Mouse (Mus musculus): ENCODE measurements around the gene Nckap5. TPM values are rescaled to one million over a fixed set of nuclear protein-coding genes. Genes with fewer than 3 reads are reported as not detected.
"Not testable (repeated sequence)": the region's sequence is repeated elsewhere in the genome, so short reads cannot be mapped to it uniquely, and the experiment has no call there.

Nckap5 gene
- total RNA-seq, 2 experiments from 2014 or later: 5.6 to 7.2 TPM

DNA sequence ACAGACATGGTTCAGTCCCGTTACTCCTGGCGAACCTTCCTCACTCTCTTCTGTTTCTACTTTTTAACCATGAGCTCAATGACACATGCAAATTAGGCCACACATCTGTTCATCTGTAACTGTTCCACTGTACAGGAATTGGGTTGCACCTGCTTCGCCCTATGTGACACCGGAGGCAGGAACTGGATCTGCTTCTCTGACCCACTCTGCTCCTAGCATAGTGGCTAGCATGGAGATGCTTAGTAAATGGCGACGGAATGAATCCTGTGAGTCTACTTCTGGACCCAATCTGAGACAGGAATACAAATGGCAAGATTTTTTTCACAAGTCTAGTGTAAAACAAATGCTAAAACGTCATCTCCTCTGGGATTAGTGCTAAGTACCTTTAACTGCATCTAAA, 663.1 kb downstream of the Nckap5 start:
- DNase-seq (ENCODE audit: low spot score in 2 of 2): peak in 1 of 2 experiments; percentile 4
- intact Hi-C loops (cut with DNase I): no loop called here

DNA sequence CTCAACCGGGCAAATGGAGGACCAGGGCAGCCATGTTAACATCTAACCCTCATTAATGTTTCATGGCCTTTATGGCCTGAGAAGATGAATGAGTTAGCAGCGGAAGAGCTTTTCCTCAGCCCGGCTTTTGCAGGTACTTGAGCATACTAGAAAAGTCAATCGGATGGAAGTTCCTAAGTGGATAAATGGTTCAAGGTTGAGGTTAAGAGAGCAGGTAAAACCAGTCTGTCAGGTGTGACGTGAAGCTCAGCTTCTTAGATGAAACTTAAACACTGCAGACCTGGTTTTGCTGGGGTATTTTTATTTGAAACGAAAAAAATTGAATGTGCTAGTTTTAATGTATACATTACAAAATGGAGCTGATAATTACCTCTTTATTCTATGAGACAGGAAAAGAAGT, 671.3 kb downstream of the Nckap5 start:
- intact Hi-C loops (cut with DNase I): no loop called here
- DNase-seq (ENCODE audit: low spot score in 2 of 2): no peak

DNA sequence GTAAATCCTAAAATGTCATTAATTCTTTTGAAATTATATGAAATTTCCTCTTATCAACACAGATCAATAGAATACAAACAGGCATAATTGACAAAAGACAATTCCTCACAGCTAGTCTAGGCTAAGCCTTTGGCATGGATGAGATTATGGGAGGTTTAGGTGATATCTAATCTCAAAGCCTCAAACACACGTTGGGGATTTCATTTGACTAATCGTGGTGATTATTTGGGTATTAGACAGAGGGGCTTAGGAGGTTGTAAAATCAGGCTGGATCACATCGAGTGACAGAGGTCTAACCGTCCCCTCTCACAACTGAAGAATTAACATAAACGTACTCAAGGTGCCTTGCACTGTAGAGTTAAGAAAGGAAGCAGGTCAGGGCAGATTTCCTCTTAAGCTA, 674.8 kb downstream of the Nckap5 start:
- no peak for DNase-seq (ENCODE audit: low spot score in 2 of 2)
- intact Hi-C loops (cut with DNase I): no loop called here

DNA sequence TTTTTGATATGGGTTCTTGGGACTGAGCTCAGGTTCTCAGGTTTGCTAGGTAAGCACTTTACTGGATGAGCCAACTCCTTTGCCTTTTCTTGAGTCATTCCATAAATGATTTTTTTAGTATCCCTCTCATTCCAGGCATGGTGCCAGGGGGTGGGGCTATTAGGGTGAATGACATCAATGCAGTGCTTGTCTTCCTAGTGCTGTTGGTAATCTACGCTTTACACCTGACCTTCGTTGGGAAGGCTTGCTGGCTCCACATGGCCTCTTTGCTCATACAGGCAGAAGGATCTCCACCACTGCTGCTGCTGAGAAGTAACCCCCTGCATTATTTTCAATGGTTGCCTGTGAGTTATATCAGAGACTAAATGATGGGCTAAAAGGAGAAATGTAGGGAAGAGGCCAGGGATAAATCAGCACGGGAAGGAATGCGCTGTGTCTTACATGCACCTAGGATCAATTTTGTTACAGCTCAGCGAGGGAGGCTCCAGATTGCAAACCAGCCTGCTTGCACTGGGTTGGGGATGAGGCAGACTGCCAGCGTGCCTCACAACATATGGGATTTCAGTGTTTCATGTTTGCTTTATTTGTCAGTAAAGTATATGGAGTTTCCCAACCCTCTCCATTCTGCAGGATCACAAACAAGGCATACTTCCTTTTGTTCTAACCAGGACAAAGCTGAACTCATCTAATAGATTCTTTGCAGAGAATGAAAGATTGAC, 676.9 kb downstream of the Nckap5 start:
- intact Hi-C loops (cut with DNase I): no loop called here
- DNase-seq (ENCODE audit: low spot score in 2 of 2): peak; percentile 65 to 86

DNA sequence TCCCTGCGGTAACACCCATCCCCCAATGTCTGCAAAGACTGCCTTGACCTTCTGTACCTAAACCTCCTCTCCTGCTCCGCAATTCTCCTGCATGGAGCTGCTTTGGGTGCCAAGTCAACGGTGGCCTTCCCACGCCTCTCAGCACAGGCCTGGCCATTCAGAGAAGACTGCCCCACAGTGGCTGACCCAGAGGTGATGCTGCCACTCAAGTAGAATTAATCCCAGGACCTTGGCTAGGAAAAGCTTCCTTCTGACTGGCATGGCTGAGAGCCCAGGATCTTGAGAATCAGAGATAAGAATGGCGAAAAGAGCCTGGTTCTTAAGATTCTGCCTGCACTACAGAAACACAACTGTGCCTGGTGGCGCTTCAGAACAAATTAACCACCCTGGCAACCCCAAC, 678.4 kb downstream of the Nckap5 start:
- intact Hi-C loops (cut with DNase I): no loop called here
- peak in 1 of 2 experiments; percentile 34 for DNase-seq (ENCODE audit: low spot score in 2 of 2)

DNA sequence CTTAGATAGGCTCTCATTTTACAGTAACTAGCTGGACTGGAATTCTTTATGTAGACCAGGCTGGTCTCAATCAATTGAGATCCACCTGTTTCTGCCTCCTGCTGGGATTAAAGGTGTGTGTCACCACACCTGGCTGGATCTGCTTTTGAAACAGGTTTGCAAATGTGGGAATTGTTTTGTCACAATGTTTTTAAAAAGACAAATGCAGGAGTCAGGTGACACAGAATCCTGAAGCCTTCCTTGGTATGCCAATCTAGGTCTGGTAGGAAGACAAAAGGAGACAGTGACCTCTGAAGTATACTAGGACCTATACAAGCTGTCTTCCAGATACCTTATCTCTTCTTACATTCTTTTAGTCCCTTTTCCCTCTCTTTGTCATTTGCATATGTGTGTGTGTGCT, 680.6 kb downstream of the Nckap5 start:
- DNase-seq (ENCODE audit: low spot score in 2 of 2): no peak

DNA sequence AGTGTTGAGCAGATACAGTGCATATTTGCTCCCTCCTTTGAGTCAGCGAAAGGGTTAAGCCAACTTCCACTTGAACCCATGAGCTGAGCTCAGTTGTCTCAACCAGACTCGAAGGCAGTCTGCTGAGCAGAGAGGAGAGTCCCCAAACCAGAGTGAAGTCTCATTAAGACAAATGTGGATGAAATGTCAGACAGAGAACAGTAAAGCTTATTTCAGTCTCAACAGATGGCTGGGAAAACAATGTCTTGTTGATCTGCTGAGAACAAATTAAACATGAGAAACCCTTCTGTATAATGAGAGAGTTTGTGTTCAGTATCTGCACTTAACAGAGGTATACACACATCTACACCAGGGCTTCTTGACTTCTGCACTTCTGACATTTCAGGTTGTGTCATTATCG, 694.9 kb downstream of the Nckap5 start:
- DNase-seq (ENCODE audit: low spot score in 2 of 2): peak in 1 of 2 experiments; percentile 11
- intact Hi-C loops (cut with DNase I): no loop called here

More for the DNA sequence above, 680.6 kb downstream of the Nckap5 start:
- intact Hi-C loops (cut with DNase I): no loop called here

DNA sequence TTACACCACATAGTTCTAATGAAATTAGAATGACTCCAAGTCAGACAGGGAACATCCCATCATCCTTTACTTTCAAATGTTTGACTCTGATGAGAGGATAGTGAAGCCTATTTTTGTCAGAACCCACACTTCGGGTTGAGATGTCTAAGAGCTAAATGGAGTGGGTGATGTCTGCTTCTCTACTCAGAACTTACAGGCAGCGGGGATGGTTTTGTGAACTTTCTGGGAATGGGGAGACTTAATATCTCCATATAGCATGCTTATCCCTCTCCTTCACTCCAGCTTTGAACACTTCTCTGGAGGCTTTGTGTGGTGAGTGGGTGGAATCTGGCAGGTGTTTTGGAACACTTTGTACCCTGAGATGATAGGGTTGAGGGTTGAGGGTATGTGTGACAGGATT, 698.3 kb downstream of the Nckap5 start:
- intact Hi-C loops (cut with DNase I): no loop called here
- peak in 1 of 2 experiments; percentile 13 for DNase-seq (ENCODE audit: low spot score in 2 of 2)

DNA sequence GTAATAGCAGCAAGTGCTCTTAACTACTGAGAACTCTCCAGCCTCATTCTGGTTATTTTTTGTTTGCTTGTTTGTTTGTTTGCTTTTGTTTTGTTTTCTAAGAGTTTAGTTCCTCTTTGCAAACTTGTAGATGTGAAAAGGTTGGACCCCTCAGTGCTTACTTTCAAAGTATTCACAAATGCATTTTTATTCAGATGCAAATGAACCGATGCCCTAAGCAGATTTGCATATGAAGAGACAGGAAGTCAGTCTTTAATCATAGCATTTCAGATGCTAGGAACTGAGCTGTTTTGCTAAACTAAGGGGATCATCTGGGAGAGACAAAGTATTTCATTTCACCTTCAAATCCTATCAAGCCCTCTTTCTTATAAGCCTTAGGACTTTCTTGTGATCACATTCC, 701.5 kb downstream of the Nckap5 start:
- intact Hi-C loops (cut with DNase I): no loop called here
- DNase-seq (ENCODE audit: low spot score in 2 of 2): no peak

DNA sequence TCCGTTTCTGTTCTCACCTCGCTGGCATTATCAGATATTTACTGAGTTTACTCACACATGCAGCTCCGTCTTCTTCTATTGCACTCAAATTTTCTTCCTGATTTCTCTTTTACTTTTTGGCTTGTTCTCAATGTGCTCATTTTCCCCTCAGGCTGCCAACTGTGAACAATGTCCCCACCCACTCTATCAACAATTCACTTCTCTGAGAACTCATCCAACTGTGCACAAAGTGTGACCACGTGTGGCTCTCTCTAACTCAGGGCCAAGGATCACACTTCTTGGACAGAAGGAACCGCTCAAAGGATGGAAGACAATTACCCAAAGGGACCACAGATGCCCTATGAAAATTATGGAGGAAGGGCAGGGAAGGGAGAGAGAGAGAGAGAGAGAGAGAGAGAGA, 707.5 kb downstream of the Nckap5 start:
- DNase-seq (ENCODE audit: low spot score in 2 of 2): no peak
- intact Hi-C loops (cut with DNase I): no loop called here

DNA sequence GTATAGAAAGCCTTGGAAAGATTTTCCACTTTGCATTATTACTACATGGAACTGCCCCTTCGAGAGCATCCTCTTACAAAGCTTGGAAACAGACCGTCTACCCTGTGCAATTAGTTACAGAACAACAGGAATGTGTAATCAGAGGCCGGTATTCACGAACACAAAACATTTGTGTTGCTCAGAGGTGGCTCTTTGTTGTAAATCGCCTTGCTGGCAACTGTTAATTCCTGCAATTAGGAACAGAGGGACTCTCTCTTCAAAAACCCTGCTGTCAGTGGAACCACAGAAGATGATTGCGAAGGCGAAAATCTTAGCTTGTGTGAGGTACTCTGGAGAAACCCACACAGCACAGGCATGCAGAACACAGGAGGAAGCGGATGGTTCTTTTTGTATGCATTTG, 710.1 kb downstream of the Nckap5 start:
- DNase-seq (ENCODE audit: low spot score in 2 of 2): no peak
- intact Hi-C loops (cut with DNase I): no loop called here

DNA sequence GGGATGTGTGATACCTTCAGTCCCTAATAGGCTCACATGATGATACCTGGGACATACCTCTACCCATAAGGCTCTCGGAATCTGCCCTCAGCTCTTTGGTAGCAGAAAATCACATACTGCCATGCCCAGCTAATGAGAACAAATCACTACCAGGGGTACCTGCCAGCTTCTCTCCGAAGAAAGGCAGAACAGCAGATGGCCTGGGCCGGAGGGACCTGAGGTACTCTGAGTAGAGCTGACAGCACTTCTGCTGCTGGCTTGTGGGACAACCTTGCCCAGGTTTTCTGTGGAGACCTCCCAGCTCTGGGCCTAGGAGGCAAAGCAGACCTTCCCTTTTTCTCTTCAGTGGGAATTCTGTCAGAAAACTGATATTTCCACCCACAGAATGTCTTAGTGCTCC, 714.6 kb downstream of the Nckap5 start:
- intact Hi-C loops (cut with DNase I): no loop called here
- DNase-seq (ENCODE audit: low spot score in 2 of 2): no peak

DNA sequence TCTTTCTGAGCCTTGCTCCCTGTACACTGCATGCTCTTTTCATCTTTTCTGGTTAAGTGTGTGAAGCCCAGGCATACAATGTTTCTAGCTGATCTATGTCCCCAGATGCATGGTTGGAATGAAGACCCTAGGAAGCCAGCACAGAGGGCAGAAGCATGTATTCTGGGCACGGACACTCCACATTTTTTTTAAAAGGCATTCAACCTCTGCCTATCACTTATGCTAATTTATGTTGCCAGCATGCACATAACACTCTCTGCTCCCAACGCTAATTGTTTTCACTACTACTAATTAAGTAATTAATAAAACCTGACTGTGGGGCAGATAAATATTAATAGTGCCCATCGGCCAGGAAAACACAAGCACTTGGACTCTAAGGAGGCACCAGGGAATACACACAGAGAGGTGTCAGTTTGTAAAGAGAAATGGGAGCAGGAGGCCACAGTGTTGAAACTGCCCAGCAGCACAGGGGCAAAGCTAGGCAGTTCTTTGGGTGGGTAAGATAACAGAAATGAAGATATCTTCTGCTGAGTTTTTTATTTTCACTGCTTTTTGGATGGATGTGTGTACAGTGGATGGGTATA, 724.8 kb downstream of the Nckap5 start:
- intact Hi-C loops (cut with DNase I): no loop called here
- no peak for DNase-seq (ENCODE audit: low spot score in 2 of 2)

DNA sequence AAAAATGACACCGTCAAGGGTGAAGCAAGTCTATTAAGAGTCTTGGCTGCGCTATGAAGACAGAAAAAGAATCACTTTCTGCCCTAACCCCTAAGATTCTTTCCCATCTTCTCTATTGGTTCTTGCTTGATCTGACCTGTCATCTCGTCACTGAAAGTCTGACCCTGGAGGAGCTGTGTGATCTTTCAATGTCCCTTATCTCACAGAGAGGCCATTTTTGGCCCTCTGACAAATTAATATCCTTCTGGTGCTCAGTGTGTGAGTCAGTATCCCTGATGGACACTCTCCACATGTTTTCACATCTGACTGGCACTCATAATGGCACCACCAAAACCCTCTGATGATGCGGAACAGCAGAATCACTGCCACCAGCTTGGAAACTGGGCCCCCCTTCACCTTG, 736.3 kb downstream of the Nckap5 start:
- no peak for DNase-seq (ENCODE audit: low spot score in 2 of 2)
- intact Hi-C loops (cut with DNase I): no loop called here

DNA sequence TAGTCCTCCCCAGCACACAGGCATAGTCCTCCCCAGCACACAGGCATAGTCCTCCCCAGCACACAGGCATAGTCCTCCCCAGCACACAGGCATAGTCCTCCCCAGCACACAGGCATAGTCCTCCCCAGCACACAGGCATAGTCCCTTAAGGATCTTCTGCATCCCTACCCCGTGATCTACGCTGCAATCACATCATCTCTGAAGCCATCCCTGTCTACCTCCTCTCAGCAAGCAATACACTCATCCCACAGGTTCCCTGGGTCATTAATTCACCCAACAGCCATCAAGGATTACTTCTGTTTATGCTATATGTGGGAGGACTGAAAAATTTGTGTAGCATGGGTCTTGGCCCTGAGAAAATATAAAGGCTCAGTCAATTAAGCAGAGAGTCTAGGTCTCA, 738.6 kb downstream of the Nckap5 start:
- intact Hi-C loops (cut with DNase I); DNase-seq (ENCODE audit: low spot score in 2 of 2): not testable (repeated sequence)

DNA sequence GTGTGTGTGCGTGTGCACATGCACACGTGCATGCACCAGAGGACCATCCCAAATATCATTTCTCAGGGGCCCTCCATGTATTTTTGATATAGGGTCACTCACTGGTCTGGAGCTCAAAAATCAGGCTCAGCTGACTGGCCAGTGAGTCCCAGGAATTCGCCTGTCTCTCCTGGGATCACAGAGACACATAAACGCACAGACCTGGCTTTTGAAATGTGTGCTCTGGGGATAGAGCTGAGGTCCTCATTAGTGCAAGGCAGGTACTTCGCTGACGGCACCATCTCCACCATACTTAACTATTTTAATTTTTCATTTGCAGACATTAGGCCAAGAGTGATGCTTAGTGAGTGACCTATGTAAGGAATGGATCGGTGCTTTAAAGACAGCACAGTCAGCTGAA, 743.4 kb downstream of the Nckap5 start:
- intact Hi-C loops (cut with DNase I): no loop called here
- DNase-seq (ENCODE audit: low spot score in 2 of 2): no peak

DNA sequence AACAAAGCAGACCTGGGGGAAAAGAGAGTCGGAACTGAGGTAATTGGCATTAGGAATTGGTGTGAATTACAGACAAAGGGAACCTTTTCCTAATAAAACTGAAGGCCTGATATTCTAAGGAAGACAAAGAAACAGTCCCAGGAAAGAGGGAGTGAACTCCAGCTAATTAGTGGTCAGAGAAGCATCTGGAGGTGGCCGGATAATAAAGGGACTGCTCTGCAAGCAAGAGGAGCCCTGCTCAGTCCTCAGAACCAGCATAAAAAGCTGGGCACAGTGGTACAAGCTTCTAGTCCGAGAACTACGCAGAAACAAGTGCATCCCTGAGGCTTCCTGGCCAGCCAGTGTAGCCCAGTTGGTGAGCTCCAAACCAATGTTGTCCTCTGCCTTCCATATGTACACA, 754.3 kb downstream of the Nckap5 start:
- intact Hi-C loops (cut with DNase I): no loop called here
- DNase-seq (ENCODE audit: low spot score in 2 of 2): no peak

DNA sequence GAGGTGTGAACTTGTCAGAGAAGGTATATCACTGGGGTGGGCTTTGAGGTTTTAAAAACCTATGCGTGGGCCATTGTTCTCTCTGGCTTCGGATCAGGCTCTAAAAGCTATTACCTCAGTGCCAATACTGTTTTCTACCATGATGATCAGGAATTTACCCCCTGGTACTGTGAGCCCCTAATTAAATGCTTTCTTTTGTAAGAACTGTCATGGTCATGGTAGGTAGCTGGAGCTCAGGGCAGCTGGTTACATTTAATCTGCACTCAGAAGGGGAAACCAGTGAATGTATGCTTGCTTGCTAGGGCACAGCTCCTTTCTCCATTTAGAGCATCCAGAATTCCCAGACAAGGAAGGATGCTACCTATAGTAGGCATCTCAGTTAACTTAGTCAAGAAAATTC, 759.7 kb downstream of the Nckap5 start:
- DNase-seq (ENCODE audit: low spot score in 2 of 2): no peak
- intact Hi-C loops (cut with DNase I): no loop called here

DNA sequence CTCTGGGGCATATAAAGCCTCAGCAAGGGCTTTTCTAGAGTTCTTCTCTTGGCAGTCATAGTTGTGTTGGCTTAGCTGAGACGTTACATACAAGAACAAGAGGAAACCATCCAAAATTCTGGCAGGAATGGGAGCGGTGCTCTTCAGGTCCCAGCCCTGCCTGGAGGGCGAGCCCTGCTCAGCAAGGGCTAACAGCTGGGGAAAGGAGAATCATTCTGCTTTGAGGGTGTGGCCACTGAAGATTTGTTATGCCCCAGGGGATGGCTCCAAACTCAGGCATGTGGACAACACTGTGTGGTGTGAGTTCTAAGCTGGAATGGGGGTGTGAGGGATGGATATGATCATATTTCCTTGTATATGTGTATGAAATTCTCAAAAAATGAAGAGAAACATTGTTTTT, 779.1 kb downstream of the Nckap5 start:
- DNase-seq (ENCODE audit: low spot score in 2 of 2): no peak
- intact Hi-C loops (cut with DNase I): no loop called here

DNA sequence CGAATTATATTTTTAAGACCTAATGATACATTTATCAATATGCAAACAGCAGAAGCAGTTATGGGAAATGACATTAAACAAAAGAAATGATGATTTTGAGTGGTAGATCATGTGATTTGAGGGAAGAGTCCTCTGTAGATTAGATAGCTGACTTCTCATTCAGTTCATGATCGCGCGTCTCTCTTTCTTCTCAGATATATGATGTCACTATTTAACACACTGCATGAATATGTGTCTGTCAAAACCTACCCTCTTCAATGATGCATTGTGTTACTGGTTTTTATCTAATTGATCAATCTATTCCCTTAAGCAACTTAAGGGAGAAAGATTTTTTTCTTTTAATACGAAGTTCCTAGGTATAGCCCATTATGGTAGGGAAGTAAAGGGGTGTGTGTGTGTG, 787.7 kb downstream of the Nckap5 start:
- DNase-seq (ENCODE audit: low spot score in 2 of 2): no peak
- intact Hi-C loops (cut with DNase I): no loop called here

DNA sequence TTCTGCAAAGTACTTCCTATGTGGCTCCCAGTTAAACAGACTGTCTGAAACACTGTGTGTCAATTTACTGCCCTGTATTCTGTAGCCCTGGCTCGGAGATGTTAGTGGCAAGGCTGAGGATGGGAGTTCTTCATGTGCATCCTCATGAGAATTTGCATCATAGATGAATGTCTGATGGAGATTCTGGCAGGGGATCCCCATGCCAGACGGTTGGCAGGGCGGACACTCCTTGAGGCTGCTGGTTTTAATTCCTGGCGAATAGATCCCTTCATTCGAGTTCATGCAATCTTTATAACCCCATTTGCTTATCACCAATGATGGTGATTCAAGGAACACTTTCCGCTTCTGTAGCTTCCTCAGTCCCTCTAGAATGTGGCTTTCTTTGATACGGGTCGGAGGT, 803.1 kb downstream of the Nckap5 start:
- intact Hi-C loops (cut with DNase I): no loop called here
- DNase-seq (ENCODE audit: low spot score in 2 of 2): no peak

DNA sequence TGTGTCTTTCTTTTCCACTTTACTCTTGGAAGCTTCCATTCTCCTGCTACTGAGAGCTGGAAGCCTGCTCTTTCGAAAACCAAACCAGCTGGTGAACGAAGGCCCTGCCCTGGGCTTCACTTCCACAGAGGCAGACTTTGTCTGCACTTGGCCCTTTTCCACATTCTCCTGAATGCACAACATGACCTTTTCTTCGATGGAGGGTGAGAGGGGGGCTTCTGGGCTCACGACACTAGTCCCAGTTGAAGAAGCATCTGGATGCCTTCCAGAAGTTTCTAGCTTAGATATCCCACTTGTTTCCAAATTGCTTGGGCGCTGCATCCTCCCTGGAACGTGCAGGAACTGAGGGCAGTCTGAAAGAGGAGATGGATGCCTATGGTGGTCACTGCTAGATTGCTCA, 806.1 kb downstream of the Nckap5 start:
- DNase-seq (ENCODE audit: low spot score in 2 of 2): peak in 1 of 2 experiments; percentile 55

More for the DNA sequence above, 806.1 kb downstream of the Nckap5 start:
- intact Hi-C loops (cut with DNase I): no loop called here

All from left cerebral cortex, postnatal 25 days (tissue).